Comparison of ENCODE assay signal across 21 mouse cellular contexts in genomic region chr1:36538727-36539126, GRCm38 (mm10). TPM values are rescaled to one million over a fixed set of nuclear protein-coding genes. Genes with fewer than 3 reads are reported as not detected.
DNase-seq lines count a peak whose midpoint lies in the region; ATAC-seq and TF ChIP-seq lines count a peak whose summit lies in the region.
"Had no signal": no experiment of that assay in that cellular context is flagged by ENCODE, and none has a peak within 500 bp of the region (broad histone marks: within the 10 kb centered on the region; RNA-seq: fewer than 3 reads in every experiment).

No protein-coding gene starts in this region.

- peak overlapping the region; percentile 91 for H3K27ac ChIP-seq in gastrocnemius, adult 2 months
- peak overlapping the region; percentile 89 for H3K27ac ChIP-seq in heart, embryonic 15.5 days
- peak overlapping the region; percentile 57 for H3K27ac ChIP-seq in kidney, postnatal 0 days
- peak overlapping the region; percentile 70 for H3K27ac ChIP-seq in liver, postnatal 0 days (ENCODE audit: low read depth)
- H3K27ac ChIP-seq: embryonic facial prominence, embryonic 12.5 days; forebrain, embryonic 13.5 days; limb, embryonic 15.5 days; midbrain, embryonic 13.5 days; neural tube, embryonic 12.5 days had no signal

- TF ChIP-seq CTCF in gastrocnemius, adult 2 months (IDR thresholded peaks at IDR 0.05) = no peak
- TF ChIP-seq CTCF in kidney, postnatal 0 days (IDR thresholded peaks at IDR 0.05; ENCODE audit: low read depth) = no peak
- no peak for TF ChIP-seq CTCF in liver, postnatal 0 days (IDR thresholded peaks at IDR 0.05; ENCODE audit: low read depth)

- 71% methylated on average over 4 of the region's 4 CpGs for WGBS in heart, embryonic 15.5 days
- WGBS in kidney, postnatal 0 days = 75% methylated on average over 4 of the region's 4 CpGs
- WGBS in liver, postnatal 0 days (ENCODE audit: insufficient replicate concordance) = 58% methylated on average over 4 of the region's 4 CpGs

- intact Hi-C loops in gastrocnemius, adult 2 months (cut with DNase I) = no loop called here
- intact Hi-C loops in heart, postnatal 25 days (cut with DNase I) = no loop called here

- ATAC-seq in heart, embryonic 15.5 days (replicated peaks; ENCODE audit: insufficient number of reproducible peaks, insufficient read depth, low FRiP score, low read depth) = no peak
- no peak for ATAC-seq in kidney, postnatal 0 days (replicated peaks; ENCODE audit: low FRiP score, low read depth)
- peak; percentile 62 for ATAC-seq in liver, postnatal 0 days
- ATAC-seq: forebrain, embryonic 13.5 days; inflammation-experienced regulatory T-cells, adult 6 months; midbrain, embryonic 13.5 days; Patski had no signal

- H3K36me3 ChIP-seq in heart, embryonic 15.5 days = peaks cover 27% of the 10 kb centered on the region
- H3K36me3 ChIP-seq in kidney, postnatal 0 days (ENCODE audit: insufficient read depth, low read length) = peaks cover 25% of the 10 kb centered on the region
- H3K36me3 ChIP-seq in liver, postnatal 0 days (replicated peaks; ENCODE audit: insufficient read depth, low read length) = peaks cover 12% of the 10 kb centered on the region; the same call in 1 of the 2 replicates

- H3K9ac ChIP-seq in heart, embryonic 15.5 days = no peak overlapping the region
- no peak overlapping the region for H3K9ac ChIP-seq in kidney, postnatal 0 days (ENCODE audit: low read depth, low read length)
- no peak overlapping the region for H3K9ac ChIP-seq in liver, postnatal 0 days (replicated peaks)
- H3K9ac ChIP-seq: embryonic facial prominence, embryonic 12.5 days; forebrain, embryonic 13.5 days; limb, embryonic 15.5 days; neural tube, embryonic 12.5 days had no signal

- no peak overlapping the region for H3K4me2 ChIP-seq in heart, embryonic 15.5 days
- H3K4me2 ChIP-seq in kidney, postnatal 0 days (ENCODE audit: low read length) = no peak overlapping the region
- no peak overlapping the region for H3K4me2 ChIP-seq in liver, postnatal 0 days (ENCODE audit: low read depth, low read length)
- H3K4me2 ChIP-seq: embryonic facial prominence, embryonic 12.5 days; forebrain, embryonic 13.5 days; limb, embryonic 15.5 days; midbrain, embryonic 13.5 days; neural tube, embryonic 12.5 days had no signal

- H3K4me1 ChIP-seq in heart, embryonic 15.5 days (replicated peaks) = peaks cover 53% of the 10 kb centered on the region
- no peaks in the 10 kb centered on the region for H3K4me1 ChIP-seq in kidney, postnatal 0 days (replicated peaks; ENCODE audit: insufficient read depth, low read length)
- peaks cover 19% of the 10 kb centered on the region; the same call in 1 of the 2 replicates for H3K4me1 ChIP-seq in liver, postnatal 0 days (ENCODE audit: insufficient read depth)
- H3K4me1 ChIP-seq: neural tube, embryonic 12.5 days had no signal

- peak overlapping the region; percentile 12; the same call in 1 of the 2 replicates for H3K4me3 ChIP-seq in gastrocnemius, adult 2 months
- H3K4me3 ChIP-seq in heart, embryonic 15.5 days = no peak overlapping the region
- H3K4me3 ChIP-seq in kidney, postnatal 0 days (replicated peaks; ENCODE audit: low read depth, low read length) = no peak overlapping the region
- H3K4me3 ChIP-seq in liver, postnatal 0 days (ENCODE audit: low read depth, low read length) = no peak overlapping the region
- H3K4me3 ChIP-seq: embryonic facial prominence, embryonic 12.5 days; erythroblast, embryonic 14.5 days; forebrain, embryonic 13.5 days; limb, embryonic 15.5 days; midbrain, embryonic 13.5 days; neural tube, embryonic 12.5 days had no signal

- no peak for TF ChIP-seq EP300 in liver, postnatal 0 days (IDR thresholded peaks at IDR 0.05; ENCODE audit: low read depth)

- H3K27me3 ChIP-seq in heart, embryonic 15.5 days = no peaks in the 10 kb centered on the region
- no peaks in the 10 kb centered on the region for H3K27me3 ChIP-seq in kidney, postnatal 0 days (ENCODE audit: insufficient read depth, low read length)
- H3K27me3 ChIP-seq in liver, postnatal 0 days (ENCODE audit: insufficient read depth, low read length) = no peaks in the 10 kb centered on the region
- H3K27me3 ChIP-seq: embryonic facial prominence, embryonic 12.5 days; forebrain, embryonic 13.5 days; limb, embryonic 15.5 days; midbrain, embryonic 13.5 days; neural tube, embryonic 12.5 days; Patski had no signal

- no peaks in the 10 kb centered on the region for H3K9me3 ChIP-seq in heart, embryonic 15.5 days (replicated peaks)
- H3K9me3 ChIP-seq in kidney, postnatal 0 days (replicated peaks; ENCODE audit: low read length) = no peaks in the 10 kb centered on the region
- no peaks in the 10 kb centered on the region for H3K9me3 ChIP-seq in liver, postnatal 0 days (ENCODE audit: low read length)
- H3K9me3 ChIP-seq: embryonic facial prominence, embryonic 12.5 days; forebrain, embryonic 13.5 days; limb, embryonic 15.5 days; midbrain, embryonic 13.5 days; neural tube, embryonic 12.5 days had no signal

- peak; percentile 44 for DNase-seq in gastrocnemius, adult 2 months
- no peak for DNase-seq in gastrocnemius, adult 18-20 months (ENCODE audit: low spot score)
- no peak for DNase-seq in heart, postnatal 25 days (ENCODE audit: low spot score)
- no peak for DNase-seq in kidney, postnatal 0 days (ENCODE audit: low spot score)
- DNase-seq in kidney, adult 8-10 months = no peak
- DNase-seq in liver, postnatal 0 days = no peak
- DNase-seq in embryo, embryonic 10 days (ENCODE audit: low spot score) = no peak
- DNase-seq: right cerebral cortex, postnatal 4 days had no signal

RNA-seq across cellular contexts. Expression of gene Gm42417, which starts 0.5 kb away (rescaled TPM):
- 1,000 to 10,000 TPM in 1 of 2 experiments, 100 to 1,000 TPM in 1; 819 to 1,877 TPM for total RNA-seq in gastrocnemius, adult 2 months (2021)
- 1,000 to 10,000 TPM; 1,348 to 1,458 TPM for total RNA-seq in gastrocnemius, adult 18-20 months (2021)
- 0.22 TPM in 1 of 2 replicates, not detected in the other for polyA plus RNA-seq in heart, embryonic 15.5 days (2015; fragmentation: Nextera tagmentation; extraction: Ambion mirVana)
- 100 to 1,000 TPM; 112 to 186 TPM for total RNA-seq in heart, postnatal 25 days (2021)
- polyA plus RNA-seq in kidney, postnatal 0 days (2015; fragmentation: Nextera tagmentation; extraction: Ambion mirVana) = not detected in 2 replicates
- 0.45 TPM in 1 of 2 replicates, not detected in the other for polyA plus RNA-seq in liver, postnatal 0 days (2015; fragmentation: Nextera tagmentation; extraction: Ambion mirVana)
- total RNA-seq: adrenal gland, adult 8-10 months; left cerebral cortex, postnatal 36 days; megakaryocyte, adult 5-6 weeks had no signal
- polyA plus RNA-seq: erythroblast, embryonic 14.5 days; hindbrain, embryonic 11.5 days; midbrain, embryonic 13.5 days; neural tube, embryonic 12.5 days had no signal

RNA-seq across cellular contexts. Expression of gene Ankrd23, which starts 2.0 kb away (rescaled TPM):
- total RNA-seq in gastrocnemius, adult 2 months (2021) = 1,000 to 10,000 TPM; 1,971 to 4,216 TPM
- total RNA-seq in gastrocnemius, adult 18-20 months (2021) = 1,000 to 10,000 TPM; 3,219 to 3,282 TPM
- 25.3 and 26.7 TPM in 2 replicates for polyA plus RNA-seq in heart, embryonic 15.5 days (2015; fragmentation: Nextera tagmentation; extraction: Ambion mirVana)
- 100 to 1,000 TPM; 215 to 337 TPM for total RNA-seq in heart, postnatal 25 days (2021)
- polyA plus RNA-seq in kidney, postnatal 0 days (2015; fragmentation: Nextera tagmentation; extraction: Ambion mirVana) = 8.7 and 10.9 TPM in 2 replicates
- 2.0 and 2.2 TPM in 2 replicates for polyA plus RNA-seq in liver, postnatal 0 days (2015; fragmentation: Nextera tagmentation; extraction: Ambion mirVana)

RNA-seq across cellular contexts. Expression of gene Ankrd39, which starts 8.5 kb away (rescaled TPM):
- 1 to 10 TPM; 7.2 to 9.3 TPM for total RNA-seq in gastrocnemius, adult 2 months (2021)
- total RNA-seq in gastrocnemius, adult 18-20 months (2021) = 1 to 10 TPM; 7.3 to 8.6 TPM
- polyA plus RNA-seq in heart, embryonic 15.5 days (2015; fragmentation: Nextera tagmentation; extraction: Ambion mirVana) = 27.3 and 30.4 TPM in 2 replicates
- total RNA-seq in heart, postnatal 25 days (2021) = 1 to 10 TPM; 5.6 to 8.1 TPM
- 22.0 and 24.6 TPM in 2 replicates for polyA plus RNA-seq in kidney, postnatal 0 days (2015; fragmentation: Nextera tagmentation; extraction: Ambion mirVana)
- polyA plus RNA-seq in liver, postnatal 0 days (2015; fragmentation: Nextera tagmentation; extraction: Ambion mirVana) = 7.4 and 8.3 TPM in 2 replicates

RNA-seq across cellular contexts. Expression of gene Sema4c, which starts 19.4 kb away (rescaled TPM):
- total RNA-seq in gastrocnemius, adult 2 months (2021) = 10 to 100 TPM in 1 of 2 experiments, 1 to 10 TPM in 1; 6.8 to 10.0 TPM
- total RNA-seq in gastrocnemius, adult 18-20 months (2021) = 1 to 10 TPM; 4.7 to 6.8 TPM
- 7.9 and 10.9 TPM in 2 replicates for polyA plus RNA-seq in heart, embryonic 15.5 days (2015; fragmentation: Nextera tagmentation; extraction: Ambion mirVana)
- 10 to 100 TPM; 14.8 to 15.7 TPM for total RNA-seq in heart, postnatal 25 days (2021)
- polyA plus RNA-seq in kidney, postnatal 0 days (2015; fragmentation: Nextera tagmentation; extraction: Ambion mirVana) = 13.5 and 14.7 TPM in 2 replicates
- polyA plus RNA-seq in liver, postnatal 0 days (2015; fragmentation: Nextera tagmentation; extraction: Ambion mirVana) = 2.0 TPM in 2 replicates

RNA-seq across cellular contexts. Expression of gene Cnnm3, which starts 27.1 kb away (rescaled TPM):
- total RNA-seq in gastrocnemius, adult 2 months (2021) = 10 to 100 TPM in 1 of 2 experiments, 1 to 10 TPM in 1; 9.7 to 12.0 TPM
- total RNA-seq in gastrocnemius, adult 18-20 months (2021) = 10 to 100 TPM; 11.6 TPM
- 2.4 and 3.5 TPM in 2 replicates for polyA plus RNA-seq in heart, embryonic 15.5 days (2015; fragmentation: Nextera tagmentation; extraction: Ambion mirVana)
- total RNA-seq in heart, postnatal 25 days (2021) = 10 to 100 TPM; 14.7 to 15.7 TPM
- polyA plus RNA-seq in kidney, postnatal 0 days (2015; fragmentation: Nextera tagmentation; extraction: Ambion mirVana) = 3.4 and 3.8 TPM in 2 replicates
- 0.92 and 1.1 TPM in 2 replicates for polyA plus RNA-seq in liver, postnatal 0 days (2015; fragmentation: Nextera tagmentation; extraction: Ambion mirVana)

Comparison
In these comparisons a context has a peak if more than half of its experiments do, and no peak if none do; other contexts are left out.
1. RNA of gene Gm42417, which starts 0.5 kb away (total RNA-seq): 819 to 1,877 TPM in gastrocnemius, adult 2 months and 1,348 to 1,458 TPM in gastrocnemius, adult 18-20 months; 112 to 186 TPM in heart, postnatal 25 days; every median in the first group is over 4 times any median in the second.
2. RNA of gene Ankrd23, which starts 2.0 kb away (total RNA-seq): 1,971 to 4,216 TPM in gastrocnemius, adult 2 months and 3,219 to 3,282 TPM in gastrocnemius, adult 18-20 months; 215 to 337 TPM in heart, postnatal 25 days; every median in the first group is over 4 times any median in the second.
3. Peak in every context shown above with its lines, with median percentiles within 50 percentile points of each other: H3K27ac ChIP-seq.